In genomic region chr4:137855741-137856341, GRCm38 (mm10) we compare ENCODE assay signal across 9 mouse cellular contexts. TPM values are rescaled to one million over a fixed set of nuclear protein-coding genes. Genes with fewer than 3 reads are reported as not detected.
DNase-seq lines count a peak whose midpoint lies in the region; ATAC-seq and TF ChIP-seq lines count a peak whose summit lies in the region.
"Had no signal": no experiment of that assay in that cellular context is flagged by ENCODE, and none has a peak within 500 bp of the region (broad histone marks: within the 10 kb centered on the region; RNA-seq: fewer than 3 reads in every experiment).

No protein-coding gene starts in this region.

- no peak overlapping the region for H3K9ac ChIP-seq in kidney, embryonic 16.5 days (replicated peaks; ENCODE audit: low read length)
- H3K9ac ChIP-seq in midbrain, postnatal 0 days (replicated peaks; ENCODE audit: low read length, poor library complexity, severe bottlenecking): no peak overlapping the region
- H3K9ac ChIP-seq: limb, embryonic 12.5 days had no signal

- TF ChIP-seq CTCF in midbrain, postnatal 0 days (IDR thresholded peaks at IDR 0.05): no peak

- H3K27me3 ChIP-seq in kidney, embryonic 16.5 days (ENCODE audit: insufficient read depth, low read length): no peaks in the 10 kb centered on the region
- no peaks in the 10 kb centered on the region for H3K27me3 ChIP-seq in midbrain, postnatal 0 days (ENCODE audit: insufficient read depth, low read length)
- H3K27me3 ChIP-seq: limb, embryonic 12.5 days had no signal

- peaks cover 8% of the 10 kb centered on the region; the same call in 1 of the 2 replicates for H3K4me1 ChIP-seq in kidney, embryonic 16.5 days (ENCODE audit: insufficient read depth, low read length)
- H3K4me1 ChIP-seq in midbrain, postnatal 0 days (ENCODE audit: insufficient read depth, low read length): no peaks in the 10 kb centered on the region

- WGBS in kidney, embryonic 16.5 days: 49% methylated on average over 9 of the region's 9 CpGs
- WGBS in midbrain, postnatal 0 days: 45% methylated on average over 9 of the region's 9 CpGs

- ATAC-seq in kidney, embryonic 16.5 days (ENCODE audit: low FRiP score, low TSS enrichment): no peak
- no peak for ATAC-seq in midbrain, postnatal 0 days (ENCODE audit: low FRiP score)

- no peaks in the 10 kb centered on the region for H3K36me3 ChIP-seq in kidney, embryonic 16.5 days (ENCODE audit: insufficient read depth, low read length)
- no peaks in the 10 kb centered on the region for H3K36me3 ChIP-seq in midbrain, postnatal 0 days (ENCODE audit: insufficient read depth, low read length)
- H3K36me3 ChIP-seq: G1E; limb, embryonic 12.5 days had no signal

- H3K4me2 ChIP-seq in kidney, embryonic 16.5 days (replicated peaks; ENCODE audit: low read depth, low read length): no peak overlapping the region
- H3K4me2 ChIP-seq in midbrain, postnatal 0 days (ENCODE audit: low read depth, low read length, poor library complexity, severe bottlenecking): no peak overlapping the region
- H3K4me2 ChIP-seq: limb, embryonic 12.5 days had no signal

- H3K27ac ChIP-seq in kidney, embryonic 16.5 days (ENCODE audit: low read length): no peak overlapping the region
- no peak overlapping the region for H3K27ac ChIP-seq in midbrain, postnatal 0 days (ENCODE audit: low read depth, low read length)
- H3K27ac ChIP-seq: limb, embryonic 12.5 days had no signal

- H3K9me3 ChIP-seq in kidney, embryonic 16.5 days (ENCODE audit: low read length): no peaks in the 10 kb centered on the region
- H3K9me3 ChIP-seq in midbrain, postnatal 0 days (ENCODE audit: low read length): no peaks in the 10 kb centered on the region
- H3K9me3 ChIP-seq: G1E; limb, embryonic 12.5 days had no signal

- no peak overlapping the region for H3K4me3 ChIP-seq in kidney, embryonic 16.5 days (ENCODE audit: low read length)
- H3K4me3 ChIP-seq in midbrain, postnatal 0 days (ENCODE audit: low read depth, low read length): no peak overlapping the region
- H3K4me3 ChIP-seq: limb, embryonic 12.5 days had no signal

- DNase-seq in kidney, adult 18-20 months: peak; percentile 77
- peak; percentile 92 for DNase-seq in adrenal gland, adult 8-10 months
- DNase-seq in kidney, adult 8-10 months: peak; percentile 82
- DNase-seq in testis, postnatal 14 days (ENCODE audit: low spot score): peak; percentile 75
- DNase-seq in layer of hippocampus, adult 11-12 months (ENCODE audit: low spot score): no peak
- no peak for DNase-seq in midbrain, postnatal 0 days (ENCODE audit: low spot score)

RNA-seq across cellular contexts. Expression of gene Ece1, which starts 6.2 kb away (rescaled TPM):
- polyA plus RNA-seq in kidney, embryonic 16.5 days (2015; fragmentation: Nextera tagmentation; extraction: Ambion mirVana): 55.5 and 72.3 TPM in 2 replicates
- 100 to 1,000 TPM; 248 to 380 (median 315) TPM for total RNA-seq in adrenal gland, adult 8-10 months (2022)
- total RNA-seq in midbrain, postnatal 0 days (2014; rRNA removed): 36.3 and 51.9 TPM in 2 replicates
- 23.2 and 23.7 TPM in 2 replicates for polyA plus RNA-seq in midbrain, postnatal 0 days (2015; fragmentation: Nextera tagmentation; extraction: Ambion mirVana)

RNA-seq across cellular contexts. Expression of gene Alpl, which starts 59.7 kb away (rescaled TPM):
- polyA plus RNA-seq in kidney, embryonic 16.5 days (2015; fragmentation: Nextera tagmentation; extraction: Ambion mirVana): 19.2 and 19.3 TPM in 2 replicates
- total RNA-seq in adrenal gland, adult 8-10 months (2022): 100 to 1,000 TPM in 2 of 4 experiments, 1 to 10 TPM in 2; 5.0 to 180 (median 83.0) TPM
- 14.3 and 17.9 TPM in 2 replicates for total RNA-seq in midbrain, postnatal 0 days (2014; rRNA removed)
- polyA plus RNA-seq in midbrain, postnatal 0 days (2015; fragmentation: Nextera tagmentation; extraction: Ambion mirVana): 16.1 and 19.1 TPM in 2 replicates
- total RNA-seq: G1E had no signal
- polyA plus RNA-seq: G1E had no signal

Comparison
In these comparisons a context has a peak if more than half of its experiments do, and no peak if none do; other contexts are left out.
1. DNase-seq: peak in kidney, adult 18-20 months (single experiment), adrenal gland, adult 8-10 months (single experiment), kidney, adult 8-10 months (2 of 2) and testis, postnatal 14 days (single experiment); none in layer of hippocampus, adult 11-12 months (single experiment) and midbrain, postnatal 0 days (single experiment).